Mouse (Mus musculus): ENCODE results near the gene Scgb2b19.
"Not testable (repeated sequence)": the region's sequence is repeated elsewhere in the genome, so short reads cannot be mapped to it uniquely, and the experiment has no call there.

The Scgb2b19 gene

DNA sequence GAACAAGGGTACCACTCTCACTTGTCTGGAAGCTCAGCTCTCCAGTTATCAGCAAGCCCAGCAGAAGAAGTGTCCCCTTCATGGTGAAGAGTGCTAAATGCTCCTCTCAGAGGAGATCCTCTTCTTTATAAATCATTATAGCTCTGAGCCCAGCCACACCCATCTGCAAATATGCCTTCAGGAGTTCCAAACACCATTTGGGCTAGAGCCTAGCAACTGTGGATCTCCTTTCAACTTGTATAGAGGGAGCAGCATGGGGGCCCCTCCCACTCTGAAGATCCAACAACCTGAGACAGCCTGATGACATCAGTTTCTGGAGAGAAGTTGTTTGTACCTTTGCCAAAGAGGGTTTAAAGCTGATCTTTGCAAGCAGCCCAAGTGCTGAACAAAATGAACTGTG, at the start of gene Scgb2b19:
TSS of gene Scgb2b19 (minus strand) at position 101 of the 400 bp plus-strand sequence.
- not testable (repeated sequence) for DNase-seq (ENCODE audit: extremely low spot score, low read depth, low spot score)

DNA sequence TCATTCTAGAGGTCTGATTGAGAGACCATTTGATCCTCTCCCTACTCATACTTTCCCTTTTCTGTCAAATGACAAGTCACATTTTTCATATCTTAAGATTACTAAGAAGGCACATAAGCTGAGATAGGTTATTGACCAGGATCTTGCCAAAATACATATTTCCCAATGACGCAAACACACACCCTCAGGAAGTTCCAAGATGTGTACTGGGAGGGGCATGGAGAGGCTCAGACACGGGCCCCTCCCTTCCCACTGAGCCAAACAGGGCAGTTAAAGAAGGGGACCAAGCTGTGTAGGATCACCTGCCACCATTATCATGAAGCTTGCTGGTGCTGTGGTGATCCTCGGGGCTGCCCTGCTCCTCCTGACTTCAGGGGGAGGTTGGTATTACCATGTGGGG, 6.9 kb upstream of the Scgb2b19 start, which contains the start of gene Scgb1b19:
TSS of gene Scgb1b19 (plus strand) at position 301 of the 400 bp plus-strand sequence.
- DNase-seq (ENCODE audit: extremely low spot score, low read depth, low spot score), result not testable (repeated sequence)

Data from hindlimb bud, embryonic 11.5 days (tissue).